Mouse (Mus musculus) spleen, adult 2 months (tissue): Measurements from ENCODE around the gene Col4a3.

Source experiments
- CTCF ChIP-seq: fragments of 200-500 bp; IDR thresholded peaks from 2 replicates; pipeline ENCODE4 v1.5.1; 2011; ENCODE audit warnings: mild to moderate bottlenecking, inconsistent platforms; ENCODE audit not compliant: insufficient read depth, insufficient read length, insufficient replicate concordance; ENCODE audit errors: extremely low read depth
- POLR2A ChIP-seq: fragments of 200-500 bp; IDR thresholded peaks from 2 replicates; pipeline ENCODE4 v1.6.1; 2011; ENCODE audit warnings: low read depth, low read length, inconsistent platforms

DNA sequence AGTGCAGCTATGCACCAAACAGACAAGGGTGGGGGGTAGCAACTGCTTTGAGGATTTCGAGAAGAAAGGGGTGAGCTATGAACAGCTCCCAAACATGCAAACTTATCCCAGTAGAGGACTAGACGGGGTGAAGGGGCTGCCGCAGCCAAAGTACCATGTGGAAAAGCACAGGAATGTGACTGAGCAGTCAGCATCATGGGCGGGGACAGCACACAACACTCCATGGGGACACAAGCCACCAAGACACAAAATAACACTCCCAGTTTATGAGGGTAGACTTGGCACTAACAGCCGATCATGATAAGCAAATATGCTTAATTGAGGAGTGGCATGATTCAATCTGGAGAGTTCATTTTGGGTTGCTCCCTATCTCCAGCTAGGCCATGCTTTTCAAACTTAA is 42.8 kb downstream of the Col4a3 start:
- no peak for TF ChIP-seq CTCF
- TF ChIP-seq POLR2A: no peak
